Mouse (Mus musculus): ENCODE data around the gene Gse1.
A peak's percentile ranks its signal among the peaks of the same experiment; 100 is the strongest.
"Not testable (repeated sequence)": the region's sequence is repeated elsewhere in the genome, so short reads cannot be mapped to it uniquely, and the experiment has no call there.

Gse1 gene

DNA sequence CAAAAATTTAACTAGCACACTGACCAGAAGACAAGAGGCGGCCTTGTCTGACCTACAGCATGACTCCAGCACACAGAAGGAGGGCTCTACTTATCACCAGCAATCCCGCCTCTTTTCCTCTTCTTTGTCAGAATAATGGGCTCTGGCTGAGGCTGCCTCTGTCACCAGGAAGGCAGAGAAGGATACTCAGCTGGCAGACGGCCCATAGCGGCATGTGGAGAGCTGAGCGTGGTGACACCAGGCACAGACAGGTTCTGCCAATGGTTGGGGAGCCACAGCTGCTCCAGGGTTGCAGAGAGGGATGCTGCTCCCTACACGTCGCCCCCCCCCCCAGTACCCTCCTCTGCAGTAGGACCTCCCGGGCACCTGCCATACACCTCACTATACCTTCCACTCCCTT lies 133.0 kb downstream of the Gse1 start:
- peak; percentile 63 for DNase-seq

GRCm38 (mm10) chr8:120363552-120364071 lies 135.4 kb downstream of the Gse1 start:
- DNase-seq = peak; percentile 90

DNA sequence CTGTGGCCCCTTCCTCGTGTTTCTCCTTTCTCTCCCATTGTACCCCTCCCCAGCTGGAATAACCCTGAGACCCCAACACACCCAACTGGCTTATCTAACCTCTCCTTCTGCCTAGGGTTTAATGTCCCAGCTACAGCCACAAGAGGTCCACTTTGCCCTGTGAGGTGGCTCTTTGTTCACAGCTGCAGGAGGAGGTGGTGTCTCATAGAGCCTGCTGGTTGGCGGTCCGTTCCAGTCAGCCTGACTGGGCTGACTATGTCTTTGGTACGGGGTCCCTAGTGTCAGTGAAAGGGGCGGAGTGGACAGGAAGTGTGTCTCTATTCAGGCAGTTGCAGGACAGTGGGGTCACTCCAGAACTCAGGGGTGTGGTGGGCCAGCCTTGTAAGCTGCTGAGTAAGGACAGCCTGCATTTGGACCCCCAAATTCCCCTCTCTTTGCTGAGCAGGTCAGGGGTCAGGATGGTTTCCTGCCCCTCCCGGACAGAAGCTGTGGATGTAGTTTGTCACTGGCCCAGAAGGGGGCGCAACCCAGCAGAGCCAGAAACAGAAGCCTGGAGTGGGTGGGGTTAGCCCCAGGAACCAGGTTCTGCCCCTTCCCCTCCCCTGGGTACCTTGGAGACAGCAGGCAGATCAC lies 136.0 kb downstream of the Gse1 start:
- peak; percentile 40 for DNase-seq

GRCm38 (mm10) chr8:120366840-120367239 lies 138.6 kb downstream of the Gse1 start:
- peak; percentile 54 for DNase-seq

- not testable (repeated sequence) for DNase-seq
Measured at GRCm38 (mm10) chr8:120368191-120368590, 139.9 kb downstream of the Gse1 start.

DNA sequence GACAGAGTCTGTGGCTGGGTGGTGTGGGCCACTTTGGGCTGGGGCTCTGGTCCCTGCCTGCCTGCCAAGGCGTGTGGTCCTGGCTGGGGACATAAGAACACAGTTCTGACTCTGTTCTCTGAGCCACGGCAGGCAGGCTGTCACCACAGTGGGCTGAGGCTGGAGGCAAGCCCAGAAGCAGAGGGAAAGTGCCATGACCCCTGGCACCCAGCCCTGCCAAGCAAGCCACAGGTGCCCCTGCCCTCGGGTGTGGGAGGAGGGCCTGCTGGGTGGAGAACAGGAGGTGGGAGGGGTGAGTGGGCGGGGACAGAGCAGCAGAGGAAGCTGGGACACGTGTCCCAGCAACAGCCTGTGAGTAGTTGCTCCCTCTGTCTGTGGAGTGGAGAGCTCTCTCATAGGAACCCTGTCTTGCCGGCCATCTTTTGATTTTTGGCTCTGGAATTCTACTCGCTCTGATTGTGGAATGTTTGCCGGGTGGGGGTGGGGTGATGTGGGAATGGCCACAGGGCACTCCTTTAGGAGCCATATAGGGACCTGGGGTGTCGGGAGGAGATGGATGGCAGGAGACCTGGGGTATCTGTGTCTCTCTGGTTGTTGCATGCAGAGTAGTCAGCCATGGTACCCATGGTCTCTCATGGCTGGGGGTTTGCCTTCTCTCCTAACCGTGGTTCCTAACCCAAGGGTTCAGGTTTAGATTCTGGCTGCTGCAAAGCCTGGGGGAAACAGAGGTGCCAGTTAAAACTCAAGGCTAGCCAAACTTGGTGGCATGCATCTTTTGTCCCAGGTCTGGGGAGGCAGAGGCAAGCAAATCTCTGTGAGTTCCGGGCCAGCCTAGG lies 140.8 kb downstream of the Gse1 start:
- peak; percentile 95 for DNase-seq

- DNase-seq = peak; percentile 85
Measured at GRCm38 (mm10) chr8:120369956-120370355, 141.7 kb downstream of the Gse1 start.

GRCm38 (mm10) chr8:120370461-120370860 lies 142.2 kb downstream of the Gse1 start:
- no peak for DNase-seq

GRCm38 (mm10) chr8:120371146-120371545 lies 142.9 kb downstream of the Gse1 start:
- no peak for DNase-seq

DNA sequence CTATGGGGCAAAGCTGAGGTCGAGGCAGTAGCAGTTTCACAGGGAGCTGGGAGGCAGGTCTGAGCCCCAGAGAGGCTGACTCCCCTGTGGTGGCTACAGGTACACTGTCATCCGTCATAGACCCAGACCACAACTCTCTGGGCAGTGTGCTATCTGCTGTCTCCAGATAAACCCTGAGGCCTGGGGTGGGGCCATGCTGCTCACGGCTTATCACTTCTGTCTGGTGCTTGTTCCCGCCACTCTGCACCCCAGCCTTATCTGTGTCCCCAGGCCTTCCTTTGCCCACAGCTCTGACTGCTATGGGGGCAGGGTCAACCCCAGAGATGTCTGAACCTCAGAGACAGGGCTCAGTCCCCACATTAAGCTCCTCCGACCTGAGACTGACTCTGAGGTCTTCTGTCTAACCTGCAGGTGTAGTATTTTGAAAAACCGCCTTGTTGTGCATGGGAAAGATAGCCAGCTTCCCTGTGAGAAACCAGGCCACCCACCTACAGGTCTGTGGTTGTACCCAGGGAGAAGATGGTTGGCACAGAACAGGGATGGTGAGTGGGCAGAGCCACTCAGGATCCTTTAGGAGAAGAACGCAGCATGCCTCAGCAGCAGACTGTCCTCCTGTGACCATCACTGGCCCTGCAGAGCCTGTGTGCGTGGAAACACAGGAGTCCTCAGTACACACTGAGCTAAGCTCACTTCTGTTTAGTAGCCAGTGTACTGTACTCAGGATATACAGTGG lies 143.6 kb downstream of the Gse1 start:
- no peak for DNase-seq

GRCm38 (mm10) chr8:120372684-120373083 lies 144.4 kb downstream of the Gse1 start:
- no peak for DNase-seq

- DNase-seq = no peak
Measured at GRCm38 (mm10) chr8:120373621-120374020, 145.4 kb downstream of the Gse1 start.

- DNase-seq = peak; percentile 43
Measured at GRCm38 (mm10) chr8:120374070-120374469, 145.8 kb downstream of the Gse1 start.

- peak; percentile 43 for DNase-seq
Measured at GRCm38 (mm10) chr8:120374514-120374913, 146.3 kb downstream of the Gse1 start.

DNA sequence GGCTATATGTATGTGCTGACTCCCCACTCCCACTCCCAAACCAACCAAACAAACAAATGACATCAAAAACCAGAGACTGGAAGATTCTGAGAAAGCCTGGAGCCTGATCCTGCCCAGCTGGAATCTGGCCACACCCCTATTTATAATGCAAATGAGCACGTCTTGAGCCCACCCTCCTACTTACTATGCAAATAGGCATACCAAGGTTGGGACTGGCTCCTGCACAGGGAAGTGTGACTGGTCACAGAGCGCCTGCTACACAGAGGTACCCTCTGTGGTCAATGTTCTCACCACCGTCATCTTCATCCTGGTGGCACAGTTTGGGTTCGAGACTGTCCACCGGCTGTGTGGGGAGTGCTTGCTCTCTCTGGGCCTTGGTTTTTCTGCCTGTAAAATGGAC lies 146.9 kb downstream of the Gse1 start:
- peak; percentile 51 for DNase-seq

DNA sequence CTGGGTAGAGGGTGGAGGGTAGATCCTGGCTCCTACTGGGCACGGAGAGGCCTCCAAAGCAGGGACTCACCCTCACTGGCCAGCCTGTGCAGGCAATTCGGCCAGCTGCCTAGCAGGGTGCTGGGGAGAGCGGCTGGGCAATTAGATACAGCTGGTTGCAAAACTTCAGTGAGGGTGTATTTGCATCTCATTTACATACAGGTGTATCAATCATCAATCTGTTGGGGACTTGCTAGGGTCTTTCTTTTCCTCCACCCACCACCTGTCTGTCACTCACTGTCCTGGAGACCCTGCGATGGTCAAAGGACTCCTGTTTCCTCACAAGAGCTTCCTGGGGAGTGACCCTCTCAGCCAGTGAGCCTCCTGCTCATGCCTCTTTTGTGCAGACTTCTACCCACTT lies 148.0 kb downstream of the Gse1 start:
- DNase-seq = no peak

DNA sequence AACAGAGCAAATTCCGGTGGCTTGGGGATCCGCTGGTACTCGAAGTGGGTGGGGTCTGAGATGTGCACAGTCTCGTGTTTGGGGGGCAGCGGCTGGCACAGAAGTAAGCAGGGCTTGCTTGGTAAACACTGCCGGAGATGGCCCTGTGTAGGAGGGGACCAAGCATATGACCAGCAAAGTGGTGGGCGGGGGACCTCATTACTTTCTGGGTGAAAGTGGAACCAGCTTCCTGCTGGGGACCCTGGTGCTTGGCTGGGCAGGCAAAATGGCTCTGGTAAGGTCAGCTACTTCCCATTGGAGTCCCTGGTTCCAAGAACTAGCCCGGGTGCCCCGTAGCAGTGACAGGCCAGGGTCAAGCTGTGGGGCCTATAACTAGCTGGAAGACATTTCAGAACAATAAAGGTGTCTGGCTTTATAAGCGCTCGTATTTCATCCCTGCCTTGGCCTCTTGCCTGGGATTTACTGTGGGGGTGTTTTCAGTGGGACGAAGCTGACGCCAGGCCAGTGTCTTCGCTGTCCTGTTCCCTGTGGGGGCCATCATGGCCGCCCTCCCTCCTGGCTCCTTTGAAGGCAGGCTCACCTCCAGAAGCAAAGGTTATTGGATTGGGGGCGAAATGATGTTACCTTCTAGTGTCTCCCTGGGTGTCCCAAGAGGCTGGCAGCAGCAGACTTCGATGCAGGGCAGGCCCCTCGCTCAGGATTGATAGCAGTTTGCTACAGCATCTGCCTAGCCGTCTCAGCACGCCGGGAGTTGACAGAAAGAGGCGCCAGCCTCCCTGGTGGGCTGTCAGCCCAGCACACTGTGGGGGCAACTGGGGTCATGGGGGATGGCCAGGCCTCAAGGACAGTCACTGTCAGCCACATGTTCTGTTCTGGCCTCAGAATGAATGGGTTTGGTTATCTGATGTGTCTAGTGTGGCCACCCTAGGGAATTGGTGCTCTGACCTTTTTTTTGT lies 148.9 kb downstream of the Gse1 start:
- no peak for DNase-seq

- DNase-seq = no peak
Measured at GRCm38 (mm10) chr8:120377803-120378189, 149.5 kb downstream of the Gse1 start.

DNA sequence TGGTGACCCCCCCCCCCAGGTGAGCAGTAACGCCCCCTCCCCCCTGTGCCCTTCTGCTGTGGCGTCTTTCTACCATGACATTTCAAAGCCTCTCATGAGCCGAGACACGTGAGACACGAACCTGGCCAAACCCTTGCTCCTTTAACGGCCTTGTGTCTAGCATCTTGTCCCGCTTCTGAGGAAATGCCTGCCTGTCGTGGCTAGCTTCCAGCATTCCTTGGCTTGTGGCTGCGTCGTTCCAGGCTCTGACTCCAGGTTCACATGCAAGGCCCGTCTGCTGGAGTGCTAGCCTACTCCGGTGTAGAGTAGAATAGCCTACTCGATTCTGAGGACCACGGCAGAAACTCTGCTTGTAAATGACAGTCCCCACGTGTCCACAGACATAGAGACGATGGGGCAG lies 150.1 kb downstream of the Gse1 start:
- peak; percentile 92 for DNase-seq

DNA sequence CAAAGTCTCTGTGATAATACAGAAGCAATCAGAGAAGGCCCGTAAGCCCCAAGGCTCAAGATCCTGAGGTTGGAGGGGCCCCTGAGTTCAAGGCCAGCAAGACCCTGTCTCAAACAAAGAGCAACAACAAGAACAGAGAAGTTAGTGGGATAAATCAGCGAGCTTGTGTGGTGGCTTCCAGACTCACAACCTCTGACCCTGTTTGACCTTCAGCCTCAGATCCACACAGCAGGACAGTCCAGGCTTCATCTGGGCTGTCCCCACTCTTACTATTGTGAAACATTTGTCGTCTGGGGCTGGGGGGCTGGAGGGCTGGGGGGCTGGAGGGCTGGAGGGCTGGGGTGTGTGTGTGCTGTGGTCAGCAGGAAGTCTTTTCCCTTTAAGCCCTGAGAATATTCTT lies 150.8 kb downstream of the Gse1 start:
- no peak for DNase-seq

- no peak for DNase-seq
Measured at GRCm38 (mm10) chr8:120381865-120382264, 153.6 kb downstream of the Gse1 start.

Data from kidney, adult 11 months (tissue).